Mouse (Mus musculus): Measurements from ENCODE around the gene Spag9.

GRCm38 (mm10) chr11:94169596-94169995 lies 173.7 kb downstream of the Spag9 start:
- TF ChIP-seq TAL1 (IDR thresholded peaks at IDR 0.05; ENCODE audit: low read length) (no peak), GATA1 (IDR thresholded peaks at IDR 0.05; ENCODE audit: low read length) (no peak)

Data from erythroblast, embryonic 14.5 days (primary cell).